Mouse (Mus musculus): ENCODE measurements at regions not wholly inside any gene's neighbourhood (a gene's known extent, or its start where the extent isn't known, plus 50 kb on each side); places are given as distances from the start of the nearest gene placed in this dataset.

DNA sequence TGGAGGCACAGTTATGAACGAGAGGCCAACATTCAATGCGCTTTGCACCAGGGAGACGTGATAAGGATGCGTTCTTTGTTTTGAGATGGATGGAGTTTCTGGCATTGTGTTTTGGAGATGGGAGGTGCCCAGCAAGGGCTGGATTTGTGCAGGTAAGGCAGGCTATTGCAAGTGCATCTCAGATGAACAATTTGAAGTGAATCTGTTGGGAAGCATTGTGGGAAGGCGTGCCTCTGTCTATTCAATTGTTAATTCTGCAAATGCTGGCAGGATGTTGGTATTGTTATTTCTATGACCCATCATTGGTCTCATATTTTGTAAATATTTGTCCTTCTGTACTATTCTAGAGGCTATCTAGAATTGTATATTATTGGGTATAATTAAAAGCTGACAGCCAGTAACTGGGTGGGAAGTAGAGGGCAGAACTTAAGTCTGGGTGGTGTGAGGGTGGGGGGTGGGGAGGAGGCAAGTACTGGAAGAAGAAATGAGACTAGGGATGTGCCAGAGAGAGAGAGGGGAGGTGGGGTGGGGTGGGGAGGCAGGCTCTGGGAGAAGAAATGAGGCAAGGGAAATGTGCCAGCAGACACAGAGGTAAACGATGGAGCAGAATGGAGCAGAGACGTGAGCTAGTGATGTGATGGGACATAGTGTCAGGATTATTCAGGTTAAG lies 188.9 kb downstream of the Kcnrg start:
- TF ChIP-seq POLR2A (IDR thresholded peaks at IDR 0.05; ENCODE audit: extremely low read depth, insufficient read depth, low read length) (no peak), CTCF (IDR thresholded peaks at IDR 0.05; ENCODE audit: low read depth, low read length) (no peak)

All from liver, adult 2 months (tissue).